Mouse (Mus musculus): Measurements from ENCODE around the gene Sez6l.

DNA sequence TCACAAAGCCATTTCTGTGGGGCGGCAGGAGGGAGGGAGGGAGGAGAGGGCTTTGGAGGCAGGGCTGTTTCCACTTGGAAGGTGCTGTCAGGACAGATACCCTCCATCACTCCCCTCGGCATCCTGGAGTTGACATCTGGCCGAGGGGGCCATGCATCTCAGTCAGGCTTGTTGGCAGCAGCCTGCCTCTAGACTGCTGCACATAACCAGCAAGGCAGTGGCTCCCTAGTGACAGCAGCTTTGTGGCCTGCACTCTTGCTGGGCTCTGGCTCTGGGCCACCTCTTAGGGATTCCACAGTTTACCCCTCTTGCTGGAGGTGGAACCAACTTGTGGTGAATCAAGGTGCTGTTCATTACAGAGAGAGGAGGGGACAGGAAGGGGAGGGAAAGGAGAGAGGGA, 26.6 kb upstream of the Sez6l start:
- TF ChIP-seq CTCF (IDR thresholded peaks at IDR 0.05; ENCODE audit: borderline replicate concordance, insufficient read depth, low read length) (no peak), POLR2A (IDR thresholded peaks at IDR 0.05; ENCODE audit: low read depth, low read length) (no peak)
